Mouse (Mus musculus) activated CD4-positive, CD25-positive, alpha-beta regulatory T cell, adult 4 months (primary cell): ENCODE measurements around the gene Bicdl1. TPM values are rescaled to one million over a fixed set of nuclear protein-coding genes. Genes with fewer than 3 reads are reported as not detected.

Experiments
- ATAC-seq: one replicate; pipeline ENCODE4 v1.8.0; 2017
- polyA plus RNA-seq, 2 experiments: library from polyadenylated mRNA; unstranded; fragments of 100-300 nt; shearing (Covaris generic); gene quantifications; one replicate each; pipeline ENCODE4 v1.2.1; 2017

Bicdl1 gene
- polyA plus RNA-seq, 2 experiments from 2014 or later: 11.5 to 13.5 TPM

DNA sequence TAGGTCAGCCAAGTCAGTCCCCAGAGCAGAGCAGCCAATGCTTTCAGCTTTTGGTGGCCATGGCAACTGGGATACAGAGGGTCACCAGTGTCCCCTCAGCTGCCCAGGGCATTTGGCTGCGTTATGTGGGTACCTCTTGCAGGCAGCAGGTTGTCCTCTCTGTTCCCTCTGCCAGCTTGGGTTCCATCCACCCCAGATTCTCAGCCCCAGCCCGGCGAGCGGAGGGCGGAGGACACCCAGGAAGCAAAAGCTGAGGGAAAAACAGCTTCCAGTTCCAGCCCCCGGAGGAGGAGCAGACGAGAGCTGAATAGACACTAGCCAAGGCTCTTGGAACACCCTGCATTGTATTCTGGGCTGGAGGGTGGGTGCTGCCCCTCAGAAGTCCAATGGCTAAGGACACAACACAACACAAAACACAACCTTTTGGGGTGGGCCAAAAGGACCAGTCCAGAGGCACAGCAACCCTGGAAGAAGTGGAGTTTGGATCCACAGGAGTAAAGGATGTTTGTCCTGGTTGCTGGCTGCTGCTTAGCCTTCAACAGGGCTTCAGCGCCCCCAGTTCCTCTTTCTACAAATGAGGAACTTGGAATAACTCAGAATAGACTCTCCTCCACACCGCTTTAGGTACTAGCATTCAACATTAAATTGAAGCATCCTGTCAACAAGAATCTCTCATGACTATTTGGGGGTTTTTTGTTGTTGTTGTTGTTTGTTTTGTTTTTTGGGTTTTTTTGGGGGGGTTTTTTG, 107.6 kb downstream of the Bicdl1 start:
- no peak for ATAC-seq

DNA sequence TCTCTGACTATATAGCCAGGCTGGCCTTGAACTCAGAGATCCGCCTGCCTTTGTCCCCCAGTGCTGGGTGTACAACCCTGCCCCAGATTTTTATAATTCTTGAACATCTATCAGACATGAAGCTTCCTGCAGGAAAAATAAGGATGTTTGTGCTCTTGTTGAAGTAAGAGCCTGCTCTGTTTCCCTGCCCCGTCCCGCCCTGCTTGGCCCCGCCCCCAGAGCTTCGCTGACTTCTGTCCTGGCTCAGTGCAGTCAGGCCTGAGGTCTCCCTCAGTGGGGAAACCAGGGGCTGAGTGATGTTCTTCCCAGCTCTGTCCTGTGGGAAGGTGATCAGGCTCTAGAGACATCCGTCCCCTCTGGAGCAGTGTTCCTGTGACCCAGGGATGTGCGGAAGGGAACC, 108.7 kb downstream of the Bicdl1 start:
- ATAC-seq: no peak

DNA sequence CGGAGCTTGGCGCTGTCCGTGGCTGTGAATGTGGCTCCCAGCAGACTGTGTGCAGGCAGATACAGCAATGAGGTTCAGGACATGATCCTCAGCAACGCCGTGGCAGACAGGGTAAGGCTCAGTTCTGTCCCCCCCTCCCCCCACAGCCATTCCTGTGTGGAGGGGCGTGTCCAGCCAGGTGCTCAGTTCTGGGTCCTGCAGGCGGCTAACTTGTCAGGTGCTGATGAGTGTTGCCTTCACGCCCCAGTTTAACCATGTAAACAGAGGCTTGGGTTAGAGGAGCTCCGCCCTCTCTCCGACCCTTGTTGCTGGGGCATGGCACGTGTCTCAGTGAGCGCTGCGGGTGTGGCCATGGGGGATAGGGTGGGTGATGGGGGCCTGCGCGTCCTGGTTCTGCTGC, 111.7 kb downstream of the Bicdl1 start:
- ATAC-seq: no peak

DNA sequence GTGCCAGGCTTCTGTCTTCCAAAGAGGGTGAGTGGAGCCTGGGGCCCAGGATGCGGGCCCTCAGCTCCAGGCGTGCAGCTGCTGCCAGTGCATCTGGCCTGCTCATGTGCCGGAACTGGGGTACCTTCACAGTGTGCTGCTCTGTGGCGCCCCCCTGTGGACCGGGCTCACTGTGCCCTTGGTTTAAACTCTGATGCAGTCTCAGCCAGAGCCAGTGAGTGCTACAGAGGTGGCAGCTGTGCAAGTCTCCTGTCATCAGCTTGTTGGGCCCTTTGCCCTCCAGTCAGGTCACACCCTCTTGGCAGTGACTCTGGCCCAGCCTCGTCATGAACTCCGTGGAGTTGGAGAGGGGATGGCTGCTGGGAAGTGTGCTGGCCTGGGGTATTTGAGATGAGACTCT, 116.5 kb downstream of the Bicdl1 start:
- ATAC-seq: no peak

DNA sequence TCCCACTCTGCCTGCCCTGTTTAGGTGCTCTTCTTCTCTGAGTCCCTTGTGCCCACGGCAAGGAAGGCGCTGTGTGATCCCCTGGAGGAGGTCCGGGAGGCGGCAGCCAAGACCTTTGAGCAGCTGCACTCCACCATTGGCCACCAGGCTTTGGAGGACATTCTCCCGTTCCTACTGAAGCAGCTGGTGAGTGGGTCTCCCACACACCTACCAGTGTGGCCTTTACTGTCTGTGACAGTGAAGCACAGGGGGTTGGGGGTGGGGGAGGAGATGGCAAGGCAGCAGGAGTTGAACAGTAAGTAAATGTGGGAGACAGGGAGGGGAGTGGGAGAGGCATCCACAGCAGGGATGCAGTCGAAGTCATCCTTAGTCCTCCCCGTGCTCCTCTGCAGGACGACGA, 118.1 kb downstream of the Bicdl1 start:
- ATAC-seq: no peak

DNA sequence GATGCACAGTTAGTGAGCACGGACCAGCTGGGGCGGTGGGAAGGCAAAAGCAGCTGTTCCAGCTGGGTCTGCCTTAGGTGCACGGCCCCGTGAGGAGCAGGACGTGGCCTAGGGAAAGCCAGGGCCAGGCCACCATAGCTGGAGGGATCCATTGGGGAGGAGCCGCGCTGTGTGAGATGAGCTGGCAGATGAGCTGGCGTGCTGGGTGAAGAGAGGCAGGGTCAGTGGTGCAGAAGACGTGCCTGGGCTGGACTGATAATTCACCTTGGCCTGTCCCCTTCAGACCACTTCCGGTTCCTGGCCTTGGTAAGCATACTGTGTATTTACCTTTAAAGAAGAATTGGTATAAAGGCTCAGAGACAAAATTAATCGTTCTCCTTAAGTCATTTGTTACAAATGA, 119.9 kb downstream of the Bicdl1 start:
- ATAC-seq: no peak

DNA sequence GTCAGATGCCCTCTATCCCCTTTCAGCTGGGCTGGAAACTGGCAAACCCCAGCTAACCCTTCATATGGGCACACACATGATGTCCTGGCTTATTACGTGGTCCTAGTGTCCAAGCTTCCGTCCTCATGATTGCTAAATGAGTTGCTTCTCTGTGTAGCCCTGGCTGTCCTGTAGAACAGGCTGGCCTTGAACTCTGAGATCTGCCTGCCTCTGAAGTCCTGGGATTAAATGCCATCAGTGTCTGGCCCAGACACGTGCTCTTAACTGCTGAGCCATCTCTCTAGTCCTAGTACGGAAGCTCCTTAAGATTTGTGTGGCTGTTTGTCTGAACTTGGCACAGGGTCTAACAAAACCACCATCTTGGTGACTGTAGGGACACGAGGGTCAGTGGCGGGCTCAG, 127.9 kb downstream of the Bicdl1 start:
- ATAC-seq: no peak

Other genes with a start within 250 kb of the Bicdl1 start
- 10 to 100 TPM; 10.4 to 14.9 TPM for gene Sirt4, start 246.9 kb downstream of the Bicdl1 start, polyA plus RNA-seq
- 10 to 100 TPM; 14.5 to 21.0 TPM for gene Pxn, start 224.9 kb downstream of the Bicdl1 start, polyA plus RNA-seq
- gene Rplp0, start 172.2 kb downstream of the Bicdl1 start, polyA plus RNA-seq: 1,000 to 10,000 TPM; 4,414 to 4,537 TPM
- 10 to 100 TPM; 22.2 to 30.6 TPM for gene Gcn1l1, start 166.4 kb downstream of the Bicdl1 start, polyA plus RNA-seq
- gene Rab35, start 99.7 kb downstream of the Bicdl1 start, polyA plus RNA-seq: 1 to 10 TPM; 8.0 to 8.5 TPM
- 10 to 100 TPM in 1 of 2 experiments, 1 to 10 TPM in 1; 7.2 to 10.2 TPM for gene Cit, start 113.7 kb upstream of the Bicdl1 start, polyA plus RNA-seq